Mouse (Mus musculus) midbrain, embryonic 13.5 days (tissue): Measurements from ENCODE around the gene Apc2. TPM values are rescaled to one million over a fixed set of nuclear protein-coding genes. Genes with fewer than 3 reads are reported as not detected.

Experiments used
- ATAC-seq: fragments of 200-750 bp; cut with Nextera tagmentation; 2 replicates; pipeline ENCODE4 v1.8.0; 2017; ENCODE audit warnings: mild to moderate bottlenecking, moderate TSS enrichment, moderate library complexity
- H3K27ac ChIP-seq: fragments of 300-500 bp; sonication (generic); 2 replicates; pipeline ENCODE4 v1.5.1; 2015; ENCODE audit warnings: inconsistent platforms, mild to moderate bottlenecking, moderate library complexity
- H3K27me3 ChIP-seq: fragments of 300-500 bp; sonication (generic); 2 replicates; pipeline ENCODE4 v1.6.1; 2015; ENCODE audit warnings: mild to moderate bottlenecking, inconsistent platforms
- H3K36me3 ChIP-seq: fragments of 300-500 bp; sonication (generic); 2 replicates; pipeline ENCODE4 v1.6.1; 2015; ENCODE audit warnings: mild to moderate bottlenecking, inconsistent platforms
- H3K4me1 ChIP-seq: fragments of 300-500 bp; sonication (generic); replicated peaks from 2 replicates; pipeline ENCODE4 v1.6.1; 2015; ENCODE audit warnings: inconsistent platforms
- H3K4me2 ChIP-seq: fragments of 300-500 bp; sonication (generic); replicated peaks from 2 replicates; pipeline ENCODE4 v1.6.1; 2015; ENCODE audit warnings: moderate library complexity, mild to moderate bottlenecking, inconsistent platforms
- H3K4me3 ChIP-seq: fragments of 300-500 bp; sonication (generic); replicated peaks from 2 replicates; pipeline ENCODE4 v1.5.1; 2015; ENCODE audit warnings: mild to moderate bottlenecking, inconsistent platforms
- H3K9ac ChIP-seq: fragments of 300-500 bp; sonication (generic); replicated peaks from 2 replicates; pipeline ENCODE4 v1.6.1; 2015; ENCODE audit warnings: mild to moderate bottlenecking, inconsistent platforms
- H3K9me3 ChIP-seq: fragments of 300-500 bp; sonication (generic); 2 replicates; pipeline ENCODE4 v1.6.1; 2016; ENCODE audit warnings: mild to moderate bottlenecking, inconsistent platforms
- WGBS: fragments of 180-500 bp; shearing (Covaris S2); methylation state at CpG from one replicate; pipeline ENCODE4 v1.1.7; 2015; 5-methylcytosine and 5-hydroxymethylcytosine counted together
- polyA plus RNA-seq: library from polyadenylated mRNA; unstranded; fragments of >200 nt; fragmentation: Nextera tagmentation; extraction: Ambion mirVana; gene quantifications from 2 replicates; pipeline ENCODE4 v1.2.1, GENCODE M21; 2015

The Apc2 gene
- polyA plus RNA-seq, 1 experiment from 2014 or later: 209 TPM

- Histone ChIP-seq H3K4me2 (no peak overlapping the region), H3K9ac (no peak overlapping the region), H3K4me1 (peaks cover 57% of the 10 kb centered on the region), H3K27me3 (no peaks in the 10 kb centered on the region), H3K9me3 (no peaks in the 10 kb centered on the region), H3K27ac (no peak overlapping the region), H3K36me3 (peaks cover 100% of the 10 kb centered on the region), H3K4me3 (0 out of 2 replicates have a peak overlapping the region, but pooled peaks have one; percentile 1)
- 71% methylated on average over 20 of the region's 20 CpGs for WGBS
- no peak for ATAC-seq
These were observed 17.9 kb downstream of the Apc2 start for GRCm38 (mm10) chr10:80313627-80314201.

GRCm38 (mm10) chr10:80314494-80315001 lies 18.8 kb downstream of the Apc2 start:
- no peak for ATAC-seq
- Histone ChIP-seq H3K4me2 (no peak overlapping the region), H3K27me3 (no peaks in the 10 kb centered on the region), H3K36me3 (peaks cover 98% of the 10 kb centered on the region), H3K9me3 (no peaks in the 10 kb centered on the region), H3K27ac (no peak overlapping the region), H3K4me3 (no peak overlapping the region), H3K4me1 (peaks cover 66% of the 10 kb centered on the region), H3K9ac (no peak overlapping the region)
- WGBS: 63% methylated on average over 16 of the region's 16 CpGs

GRCm38 (mm10) chr10:80315315-80315714 lies 19.5 kb downstream of the Apc2 start:
- Histone ChIP-seq H3K4me1 (peaks cover 71% of the 10 kb centered on the region), H3K27me3 (no peaks in the 10 kb centered on the region), H3K9ac (peak overlapping the region; percentile 19; the same call in 1 of the 2 replicates), H3K9me3 (no peaks in the 10 kb centered on the region), H3K36me3 (peaks cover 90% of the 10 kb centered on the region), H3K4me3 (no peak overlapping the region), H3K4me2 (no peak overlapping the region; the same call in 1 of the 2 replicates), H3K27ac (0 out of 2 replicates have a peak overlapping the region, but pooled peaks have one; percentile 5)
- ATAC-seq: no peak
- WGBS: 53% methylated on average over 27 of the region's 27 CpGs

- Histone ChIP-seq H3K27ac (0 out of 2 replicates have a peak overlapping the region, but pooled peaks have one; percentile 39), H3K4me2 (no peak overlapping the region), H3K9me3 (no peaks in the 10 kb centered on the region), H3K4me3 (no peak overlapping the region), H3K36me3 (peaks cover 80% of the 10 kb centered on the region), H3K4me1 (peaks cover 71% of the 10 kb centered on the region), H3K9ac (0 out of 2 replicates have a peak overlapping the region, but pooled peaks have one; percentile 19), H3K27me3 (no peaks in the 10 kb centered on the region)
- peak; percentile 19; the same call in 1 of the 2 replicates for ATAC-seq
- WGBS: 43% methylated on average over 11 of the region's 11 CpGs
These were observed 20.6 kb downstream of the Apc2 start for GRCm38 (mm10) chr10:80316359-80316781.

GRCm38 (mm10) chr10:80317011-80317410 lies 21.2 kb downstream of the Apc2 start:
- Histone ChIP-seq H3K4me1 (peaks cover 67% of the 10 kb centered on the region), H3K4me3 (no peak overlapping the region), H3K36me3 (peaks cover 73% of the 10 kb centered on the region), H3K9ac (no peak overlapping the region), H3K27me3 (no peaks in the 10 kb centered on the region), H3K27ac (no peak overlapping the region), H3K9me3 (no peaks in the 10 kb centered on the region), H3K4me2 (no peak overlapping the region)
- ATAC-seq: no peak
- WGBS: 73% methylated on average over 10 of the region's 10 CpGs

GRCm38 (mm10) chr10:80320340-80320760 lies 24.6 kb downstream of the Apc2 start, which contains the start of gene 2310011J03Rik:
Gene 2310011J03Rik (minus strand): TSS chr10:80320537.
- ATAC-seq: peak; percentile 72
- Histone ChIP-seq H3K4me3 (peak within 1 kb of the TSS; percentile 78), H3K4me2 (peak within 1 kb of the TSS; percentile 99), H3K9me3 (no peaks in the 10 kb centered on the region), H3K9ac (peak within 1 kb of the TSS; percentile 80), H3K4me1 (peaks cover 51% of the 10 kb centered on the region), H3K27me3 (peaks cover 13% of the 10 kb centered on the region; the same call in 1 of the 2 replicates), H3K36me3 (peaks cover 40% of the 10 kb centered on the region), H3K27ac (peak within 1 kb of the TSS; percentile 30; the same call in 1 of the 2 replicates)
- WGBS: 1% methylated on average over 34 of the region's 34 CpGs

- no peak overlapping the region for H3K9ac ChIP-seq
- H3K27ac ChIP-seq: no peak overlapping the region
- WGBS: 75% methylated on average over 6 of the region's 6 CpGs
- no peak for ATAC-seq
- H3K27me3 ChIP-seq: peaks cover 19% of the 10 kb centered on the region; the same call in 1 of the 2 replicates
- no peaks in the 10 kb centered on the region for H3K9me3 ChIP-seq
- H3K4me3 ChIP-seq: no peak overlapping the region
- no peak overlapping the region for H3K4me2 ChIP-seq
- H3K4me1 ChIP-seq: peaks cover 43% of the 10 kb centered on the region
- peaks cover 32% of the 10 kb centered on the region for H3K36me3 ChIP-seq
These were observed 25.4 kb downstream of the Apc2 start for GRCm38 (mm10) chr10:80321014-80321669.

- no peak overlapping the region for H3K27ac ChIP-seq
- WGBS: 94% methylated on average over 21 of the region's 21 CpGs
- peak overlapping the region; percentile 45; the same call in 1 of the 2 replicates for H3K4me3 ChIP-seq
- no peaks in the 10 kb centered on the region for H3K9me3 ChIP-seq
- H3K4me1 ChIP-seq: peaks cover 36% of the 10 kb centered on the region
- no peak for ATAC-seq
- H3K27me3 ChIP-seq: peaks cover 19% of the 10 kb centered on the region; the same call in 1 of the 2 replicates
- no peak overlapping the region for H3K9ac ChIP-seq
- H3K4me2 ChIP-seq: peak overlapping the region; percentile 80; the same call in 1 of the 2 replicates
- peaks cover 24% of the 10 kb centered on the region for H3K36me3 ChIP-seq
These were observed 26.1 kb downstream of the Apc2 start for GRCm38 (mm10) chr10:80321670-80322581.

GRCm38 (mm10) chr10:80322811-80323211 lies 27.0 kb downstream of the Apc2 start:
- ATAC-seq: no peak
- WGBS: 5% methylated on average over 28 of the region's 28 CpGs
- H3K9me3 ChIP-seq: no peaks in the 10 kb centered on the region

GRCm38 (mm10) chr10:80323261-80324119 lies 27.7 kb downstream of the Apc2 start:
- under 1% methylated on average over 46 of the region's 46 CpGs for WGBS
- peak; percentile 22; the same call in 1 of the 2 replicates for ATAC-seq

More at GRCm38 (mm10) chr10:80322811-80323211, 27.0 kb downstream of the Apc2 start:
- H3K27me3 ChIP-seq: peaks cover 19% of the 10 kb centered on the region; the same call in 1 of the 2 replicates
- H3K4me3 ChIP-seq: peak overlapping the region; percentile 45
- no peak overlapping the region for H3K27ac ChIP-seq
- H3K9ac ChIP-seq: peak overlapping the region; percentile 61
- H3K4me1 ChIP-seq: peaks cover 30% of the 10 kb centered on the region
- peaks cover 15% of the 10 kb centered on the region for H3K36me3 ChIP-seq
- H3K4me2 ChIP-seq: peak overlapping the region; percentile 80

More at GRCm38 (mm10) chr10:80323261-80324119, 27.7 kb downstream of the Apc2 start:
- H3K9ac ChIP-seq: peak overlapping the region; percentile 61
- peaks cover 19% of the 10 kb centered on the region; the same call in 1 of the 2 replicates for H3K27me3 ChIP-seq
- H3K4me3 ChIP-seq: peak overlapping the region; percentile 45
- no peaks in the 10 kb centered on the region for H3K9me3 ChIP-seq
- peaks cover 29% of the 10 kb centered on the region for H3K4me1 ChIP-seq
- peaks cover 8% of the 10 kb centered on the region for H3K36me3 ChIP-seq
- H3K27ac ChIP-seq: no peak overlapping the region
- peak overlapping the region; percentile 80 for H3K4me2 ChIP-seq
